In genomic region chr11:51618894-51619408, GRCm38 (mm10) we compare ENCODE assay signal across 9 mouse cellular contexts. TPM values are rescaled to one million over a fixed set of nuclear protein-coding genes. Genes with fewer than 3 reads are reported as not detected.
DNase-seq lines count a peak whose midpoint lies in the region; ATAC-seq and TF ChIP-seq lines count a peak whose summit lies in the region.
"Had no signal": no experiment of that assay in that cellular context is flagged by ENCODE, and none has a peak within 500 bp of the region (broad histone marks: within the 10 kb centered on the region; RNA-seq: fewer than 3 reads in every experiment).

No protein-coding gene starts in this region.

- 50% methylated on average over 8 of the region's 8 CpGs for WGBS in kidney, adult 2 months
- WGBS in hindbrain, embryonic 14.5 days = 53% methylated on average over 8 of the region's 8 CpGs
- 51% methylated on average over 8 of the region's 8 CpGs for WGBS in midbrain, embryonic 13.5 days

- no peak for TF ChIP-seq POLR2A in kidney, adult 2 months (IDR thresholded peaks at IDR 0.05; ENCODE audit: low read depth, low read length)

- H3K36me3 ChIP-seq in kidney, adult 2 months (ENCODE audit: control insufficient read depth, insufficient read depth, low read length) = no peaks in the 10 kb centered on the region; the same call in 1 of the 2 replicates
- H3K36me3 ChIP-seq in hindbrain, embryonic 14.5 days (replicated peaks; ENCODE audit: control insufficient read depth, insufficient read depth) = peaks cover 25% of the 10 kb centered on the region
- peaks cover 25% of the 10 kb centered on the region for H3K36me3 ChIP-seq in midbrain, embryonic 13.5 days

- H3K9ac ChIP-seq in hindbrain, embryonic 14.5 days = no peak overlapping the region
- 0 out of 2 replicates have a peak overlapping the region, but pooled peaks have one; percentile 39 for H3K9ac ChIP-seq in midbrain, embryonic 13.5 days (replicated peaks)

- peak overlapping the region; percentile 89 for H3K4me2 ChIP-seq in hindbrain, embryonic 14.5 days (replicated peaks)
- H3K4me2 ChIP-seq in midbrain, embryonic 13.5 days (replicated peaks) = peak overlapping the region; percentile 73

- no peaks in the 10 kb centered on the region for H3K9me3 ChIP-seq in hindbrain, embryonic 14.5 days (ENCODE audit: control insufficient read depth, low read length)
- no peaks in the 10 kb centered on the region for H3K9me3 ChIP-seq in midbrain, embryonic 13.5 days

- H3K27ac ChIP-seq in kidney, adult 2 months (ENCODE audit: insufficient read depth, low read depth, low read length) = peak overlapping the region; percentile 28; the same call in 1 of the 2 replicates
- H3K27ac ChIP-seq in brown adipose tissue, adult 24 weeks (replicated peaks; ENCODE audit: low read depth, low read length) = no peak overlapping the region; the same call in 1 of the 2 replicates
- H3K27ac ChIP-seq in hindbrain, embryonic 14.5 days = no peak overlapping the region
- no peak overlapping the region for H3K27ac ChIP-seq in midbrain, embryonic 13.5 days

- H3K4me1 ChIP-seq in kidney, adult 2 months (ENCODE audit: control insufficient read depth, insufficient read depth, low read length) = peaks cover 11% of the 10 kb centered on the region; the same call in 1 of the 2 replicates
- peaks cover 2% of the 10 kb centered on the region for H3K4me1 ChIP-seq in brown adipose tissue, adult 24 weeks (ENCODE audit: control insufficient read depth, insufficient read depth, insufficient read length, low read length)
- peaks cover 13% of the 10 kb centered on the region for H3K4me1 ChIP-seq in hindbrain, embryonic 14.5 days (replicated peaks; ENCODE audit: control insufficient read depth, insufficient read depth, low read length)
- peaks cover 26% of the 10 kb centered on the region for H3K4me1 ChIP-seq in midbrain, embryonic 13.5 days (replicated peaks)

- peak overlapping the region; percentile 17; the same call in 1 of the 2 replicates for H3K4me3 ChIP-seq in kidney, adult 2 months (ENCODE audit: insufficient read depth, low read depth, low read length)
- H3K4me3 ChIP-seq in brown adipose tissue, adult 24 weeks (ENCODE audit: insufficient read depth, low read depth, low read length) = peak overlapping the region; percentile 50
- H3K4me3 ChIP-seq in hindbrain, embryonic 14.5 days (replicated peaks; ENCODE audit: low read length) = peak overlapping the region; percentile 59
- H3K4me3 ChIP-seq in midbrain, embryonic 13.5 days (replicated peaks) = peak overlapping the region; percentile 76

- DNase-seq in kidney, adult 2 months = no peak
- no peak for DNase-seq in kidney, adult 8-10 months
- no peak for DNase-seq in hindbrain, embryonic 14.5 days (ENCODE audit: low spot score)
- DNase-seq in layer of hippocampus, adult 9-11 months = no peak
- DNase-seq in layer of hippocampus, postnatal 25 days (ENCODE audit: extremely low spot score in 1 of 2, low spot score in 1 of 2) = no peak
- no peak for DNase-seq in embryo, embryonic 10 days (ENCODE audit: low spot score)

- ATAC-seq in hindbrain, embryonic 14.5 days (ENCODE audit: low FRiP score) = peak; percentile 42; the same call in 1 of the 2 replicates
- ATAC-seq in midbrain, embryonic 13.5 days = peak; percentile 69; the same call in 1 of the 2 replicates

- TF ChIP-seq CTCF in kidney, adult 2 months (conservative IDR thresholded peaks at IDR 0.05; ENCODE audit: insufficient read depth, insufficient read length, low read depth, low read length) = no peak

- H3K27me3 ChIP-seq in kidney, adult 2 months (replicated peaks; ENCODE audit: control insufficient read depth, insufficient read depth, low read length) = no peaks in the 10 kb centered on the region
- no peaks in the 10 kb centered on the region for H3K27me3 ChIP-seq in hindbrain, embryonic 14.5 days (ENCODE audit: control insufficient read depth, insufficient read depth, low read length)
- 0 out of 2 replicates have a peak, but pooled peaks cover 5% of the 10 kb centered on the region for H3K27me3 ChIP-seq in midbrain, embryonic 13.5 days
- H3K27me3 ChIP-seq: Patski had no signal

RNA-seq across cellular contexts. Expression of gene Nhp2, which starts 0.6 kb away (rescaled TPM):
- 44.6 and 49.8 TPM in 2 replicates for polyA plus RNA-seq in kidney, adult 2 months (2012; rRNA removed)
- 43.4 and 50.7 TPM in 2 replicates for polyA plus RNA-seq in brown adipose tissue, adult 24 weeks (2012; ENCODE audit: insufficient read depth, insufficient read length, missing spikeins)
- 103 and 118 TPM in 2 replicates for polyA plus RNA-seq in hindbrain, embryonic 14.5 days (2014; fragmentation: Nextera tagmentation; extraction: Ambion mirVana)
- 104 and 110 TPM in 2 replicates for polyA plus RNA-seq in midbrain, embryonic 13.5 days (2015; fragmentation: Nextera tagmentation; extraction: Ambion mirVana)
- total RNA-seq in layer of hippocampus, postnatal 25 days (2021) = 10 to 100 TPM; 46.7 to 48.7 TPM

RNA-seq across cellular contexts. Expression of gene Hnrnpab, which starts 12.3 kb away (rescaled TPM):
- polyA plus RNA-seq in kidney, adult 2 months (2012; rRNA removed) = 116 and 138 TPM in 2 replicates
- polyA plus RNA-seq in brown adipose tissue, adult 24 weeks (2012; ENCODE audit: insufficient read depth, insufficient read length, missing spikeins) = 117 and 131 TPM in 2 replicates
- 399 and 421 TPM in 2 replicates for polyA plus RNA-seq in hindbrain, embryonic 14.5 days (2014; fragmentation: Nextera tagmentation; extraction: Ambion mirVana)
- polyA plus RNA-seq in midbrain, embryonic 13.5 days (2015; fragmentation: Nextera tagmentation; extraction: Ambion mirVana) = 465 and 547 TPM in 2 replicates
- 100 to 1,000 TPM; 154 to 161 TPM for total RNA-seq in layer of hippocampus, postnatal 25 days (2021)

RNA-seq across cellular contexts. Expression of gene Rmnd5b, which starts 16.7 kb away (rescaled TPM):
- polyA plus RNA-seq in kidney, adult 2 months (2012; rRNA removed) = 46.6 and 52.9 TPM in 2 replicates
- 11.1 and 11.6 TPM in 2 replicates for polyA plus RNA-seq in brown adipose tissue, adult 24 weeks (2012; ENCODE audit: insufficient read depth, insufficient read length, missing spikeins)
- 77.7 and 78.4 TPM in 2 replicates for polyA plus RNA-seq in hindbrain, embryonic 14.5 days (2014; fragmentation: Nextera tagmentation; extraction: Ambion mirVana)
- polyA plus RNA-seq in midbrain, embryonic 13.5 days (2015; fragmentation: Nextera tagmentation; extraction: Ambion mirVana) = 66.2 and 71.8 TPM in 2 replicates
- 10 to 100 TPM; 62.3 to 65.9 TPM for total RNA-seq in layer of hippocampus, postnatal 25 days (2021)

RNA-seq across cellular contexts. Expression of gene N4bp3, which starts 31.7 kb away (rescaled TPM):
- polyA plus RNA-seq in kidney, adult 2 months (2012; rRNA removed) = 11.8 and 13.6 TPM in 2 replicates
- polyA plus RNA-seq in brown adipose tissue, adult 24 weeks (2012; ENCODE audit: insufficient read depth, insufficient read length, missing spikeins) = 2.0 and 4.8 TPM in 2 replicates
- polyA plus RNA-seq in hindbrain, embryonic 14.5 days (2014; fragmentation: Nextera tagmentation; extraction: Ambion mirVana) = 19.9 and 22.4 TPM in 2 replicates
- 8.0 and 8.3 TPM in 2 replicates for polyA plus RNA-seq in midbrain, embryonic 13.5 days (2015; fragmentation: Nextera tagmentation; extraction: Ambion mirVana)
- 10 to 100 TPM; 12.1 to 12.4 TPM for total RNA-seq in layer of hippocampus, postnatal 25 days (2021)

RNA-seq across cellular contexts. Expression of gene D930048N14Rik, which starts 31.8 kb away (rescaled TPM):
- 10.7 and 13.7 TPM in 2 replicates for polyA plus RNA-seq in kidney, adult 2 months (2012; rRNA removed)
- 0.46 and 0.52 TPM in 2 replicates for polyA plus RNA-seq in brown adipose tissue, adult 24 weeks (2012; ENCODE audit: insufficient read depth, insufficient read length, missing spikeins)
- 1.1 and 1.2 TPM in 2 replicates for polyA plus RNA-seq in hindbrain, embryonic 14.5 days (2014; fragmentation: Nextera tagmentation; extraction: Ambion mirVana)
- 0.22 and 0.26 TPM in 2 replicates for polyA plus RNA-seq in midbrain, embryonic 13.5 days (2015; fragmentation: Nextera tagmentation; extraction: Ambion mirVana)
- total RNA-seq in layer of hippocampus, postnatal 25 days (2021) = 1 to 10 TPM; 1.2 to 1.3 TPM

Comparison
In these comparisons a context has a peak if more than half of its experiments do, and no peak if none do; other contexts are left out.
1. H3K4me3 ChIP-seq: peak in every context shown above with its lines; median percentile 76 in midbrain, embryonic 13.5 days; 59 in hindbrain, embryonic 14.5 days; 50 in brown adipose tissue, adult 24 weeks; 17 in kidney, adult 2 months.